Mouse (Mus musculus) cerebellum, adult 9-10 months (tissue): ENCODE measurements around the gene Mical2.
A peak's percentile ranks its signal among the peaks of the same experiment; 100 is the strongest.

Experiments
- DNase-seq: peaks from one replicate; pipeline ENCODE4 v3.0.0; 2022

Mical2 gene

DNA sequence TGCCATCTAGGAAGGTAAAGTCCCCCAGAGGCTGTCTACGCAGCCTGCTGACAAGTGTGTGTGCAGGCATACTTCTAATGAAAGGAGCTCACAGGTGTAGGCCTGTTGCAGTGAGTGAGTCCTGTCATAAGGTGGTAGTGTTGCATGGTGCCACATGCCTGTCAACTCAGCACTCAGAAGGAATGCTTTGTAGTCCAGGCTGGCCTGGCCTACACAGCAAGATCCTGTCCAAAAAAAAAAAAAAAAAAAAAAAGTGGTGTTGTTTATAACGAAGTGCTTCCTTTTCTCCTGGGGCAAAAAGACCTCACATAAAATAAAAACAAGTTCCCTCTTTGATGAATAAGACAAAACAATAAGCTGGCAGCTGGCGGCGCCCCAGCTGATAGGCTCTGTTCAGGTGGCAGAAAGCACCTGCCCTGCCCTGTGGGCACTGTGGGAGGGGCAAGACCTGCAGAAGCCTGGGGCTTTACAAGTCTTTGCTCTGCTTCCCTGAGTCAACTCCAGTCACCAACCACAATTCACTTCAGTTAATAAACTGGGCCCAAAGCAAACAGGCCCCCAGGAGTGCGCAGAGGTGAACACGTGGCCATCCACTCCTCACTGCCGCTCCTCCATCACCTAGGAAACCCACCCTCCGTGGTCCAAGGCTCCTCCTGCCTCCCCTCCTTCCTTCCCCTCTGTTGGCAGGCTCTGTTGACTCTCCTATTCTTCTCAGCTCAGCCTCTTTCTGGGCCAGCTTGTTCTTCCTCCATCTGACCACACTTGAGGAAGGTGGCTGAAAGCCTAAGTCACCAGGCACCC, 12.5 kb upstream of the Mical2 start:
- peak; percentile 61 for DNase-seq

DNA sequence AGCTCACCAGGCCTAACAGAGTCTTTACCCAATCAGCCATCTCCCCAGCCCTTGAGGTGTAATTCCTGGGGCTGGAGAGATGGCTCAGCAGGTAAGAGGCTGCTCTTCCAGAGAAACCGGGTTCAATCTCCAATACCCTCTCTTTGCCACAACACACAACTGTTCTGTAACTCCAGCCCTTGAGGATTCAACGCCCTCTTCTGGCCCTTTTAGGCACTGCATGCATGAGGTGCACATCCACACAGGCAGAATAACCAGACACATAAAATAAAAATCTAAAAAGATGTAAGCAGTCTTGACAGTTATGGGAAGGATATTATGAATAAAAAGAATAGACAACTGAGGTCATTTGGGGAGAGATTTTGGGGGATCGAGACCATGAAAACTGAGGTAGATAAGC, 9.8 kb upstream of the Mical2 start:
- DNase-seq = no peak

DNA sequence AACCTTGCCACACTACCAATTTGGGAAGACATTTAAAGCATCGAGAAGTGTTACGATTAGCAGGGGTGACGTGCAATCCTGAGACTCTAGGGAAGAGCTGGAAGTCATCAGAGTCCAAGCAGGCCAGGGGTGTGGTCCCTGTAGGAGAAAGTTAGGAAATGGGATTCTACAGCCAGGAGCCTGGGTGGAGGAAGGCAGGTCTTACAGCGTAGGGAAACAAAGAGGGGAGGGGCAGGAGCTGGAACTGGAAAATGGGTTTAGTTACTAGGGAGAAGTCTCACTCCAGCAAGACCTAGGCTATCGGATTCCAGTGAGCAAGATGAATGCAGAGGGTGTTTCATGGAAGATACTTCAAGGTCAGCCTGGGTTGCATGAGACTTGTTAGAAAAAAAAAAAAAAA, 8.9 kb upstream of the Mical2 start:
- DNase-seq = no peak

DNA sequence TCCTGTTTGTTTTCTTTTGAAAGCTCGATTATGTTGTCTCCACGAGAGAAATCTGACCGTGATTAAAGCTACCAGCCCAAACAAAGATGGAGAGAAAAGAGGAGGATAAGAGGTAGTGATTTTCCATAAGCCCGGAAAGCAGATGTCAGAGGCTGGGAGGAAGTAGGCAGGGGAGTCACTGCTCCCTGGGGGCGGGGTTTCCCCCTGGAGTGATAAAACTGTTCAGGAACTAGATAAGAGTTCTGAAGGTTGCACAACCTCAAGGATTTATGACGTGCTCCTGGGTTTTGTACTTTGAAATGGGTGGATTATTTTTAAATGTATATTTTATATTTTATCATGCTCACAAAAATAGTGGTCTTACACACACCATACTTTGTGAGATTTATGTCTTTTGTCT, 8.4 kb upstream of the Mical2 start:
- no peak for DNase-seq

DNA sequence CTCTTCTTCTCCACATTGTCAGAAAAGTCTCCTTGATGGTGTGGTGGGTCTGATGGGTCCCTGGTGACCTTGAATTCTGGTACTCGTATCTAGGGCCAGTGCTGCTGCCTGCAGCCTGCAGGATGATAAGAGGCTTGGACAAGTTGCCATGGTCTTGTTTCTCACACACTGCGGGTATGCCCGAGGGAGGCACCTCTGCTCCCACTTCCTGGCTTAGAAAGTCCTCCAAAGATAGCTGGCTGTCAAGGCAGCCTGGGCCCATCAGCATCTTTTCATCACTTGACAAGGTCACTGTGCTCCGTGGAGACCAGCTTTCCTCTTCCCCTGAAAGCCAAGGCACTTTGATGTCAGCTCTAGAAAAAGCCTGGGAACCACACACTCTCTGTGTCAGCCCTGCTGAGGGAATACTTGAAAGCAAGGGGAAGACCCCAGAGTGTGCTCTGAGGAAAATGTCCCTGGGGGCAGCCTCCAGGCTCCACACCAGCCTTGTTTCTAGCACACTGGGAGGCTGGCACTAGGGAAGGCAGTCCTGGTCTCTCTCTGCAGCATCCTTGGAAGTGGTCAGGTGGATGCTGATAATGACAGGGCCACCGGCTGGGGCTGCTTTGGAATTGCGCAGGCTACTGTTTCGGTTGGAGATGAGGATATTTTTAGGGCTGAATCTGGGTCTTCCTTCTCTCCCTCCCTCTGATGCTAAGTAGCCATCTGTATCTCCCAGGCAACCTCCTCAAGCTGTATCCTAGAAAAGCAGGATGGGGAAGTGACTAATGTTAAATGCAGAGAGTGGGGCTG, 2.7 kb upstream of the Mical2 start:
- DNase-seq = peak; percentile 81

DNA sequence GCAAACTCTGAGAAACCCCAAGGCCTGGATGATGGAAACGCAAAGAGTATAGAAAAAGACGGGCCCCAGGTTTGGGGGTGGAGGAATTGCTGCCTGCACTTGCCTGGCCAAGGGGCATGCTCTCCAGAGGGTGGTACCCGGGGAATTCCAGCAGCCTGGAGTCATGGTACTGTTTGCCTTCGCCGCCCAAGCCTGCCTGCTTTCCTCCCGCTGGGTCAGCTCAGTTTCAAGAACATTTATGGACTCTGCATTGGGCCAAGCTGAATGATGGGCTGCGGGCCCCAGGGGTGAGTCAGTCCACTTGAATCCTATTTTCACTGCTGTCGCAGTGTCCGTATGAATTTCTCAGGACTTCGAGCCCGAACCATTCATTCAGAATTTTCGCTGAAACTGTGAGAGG, 802 bp upstream of the Mical2 start:
- no peak for DNase-seq

DNA sequence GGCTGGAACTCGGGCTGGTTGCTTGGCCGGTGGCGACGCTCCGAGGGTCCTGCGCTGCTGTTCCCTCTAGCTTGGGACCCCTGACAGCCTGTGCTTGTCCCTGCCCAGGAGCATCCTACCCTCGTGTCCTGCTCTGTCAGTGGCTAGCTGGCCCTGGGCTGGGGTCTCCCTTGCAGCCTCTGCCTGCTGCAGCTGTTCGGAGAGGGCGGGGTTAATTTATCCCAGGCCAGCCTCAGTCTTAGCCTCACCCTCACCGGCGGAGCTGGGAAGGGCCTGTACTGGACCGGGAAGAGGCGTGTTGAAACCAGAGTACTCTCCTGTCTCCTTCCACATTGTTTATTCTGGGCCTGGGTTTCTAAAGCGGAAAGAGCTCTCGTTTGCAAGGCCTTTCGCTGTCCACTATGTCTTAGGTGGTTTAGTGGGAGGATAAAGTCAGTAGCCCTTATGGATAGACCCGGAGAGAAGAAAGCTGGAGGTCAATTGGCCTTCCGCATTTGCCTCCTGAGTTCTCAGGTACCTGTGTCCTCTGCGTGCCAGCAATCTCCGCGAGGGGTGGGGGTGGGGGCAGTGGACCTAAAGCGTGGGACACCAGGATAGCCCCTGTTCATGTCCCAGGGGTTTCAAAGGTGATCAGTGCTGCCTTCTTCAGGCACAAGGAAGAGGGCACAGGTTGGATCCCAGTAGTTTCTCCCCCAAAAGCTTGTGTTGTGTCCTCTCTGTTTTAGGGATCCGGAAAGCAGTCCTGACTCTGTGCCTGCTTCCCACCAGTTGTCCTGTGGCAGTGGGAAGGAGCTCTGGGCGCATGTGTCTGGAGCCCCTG, 1.0 kb downstream of the Mical2 start:
- DNase-seq = peak; percentile 59

DNA sequence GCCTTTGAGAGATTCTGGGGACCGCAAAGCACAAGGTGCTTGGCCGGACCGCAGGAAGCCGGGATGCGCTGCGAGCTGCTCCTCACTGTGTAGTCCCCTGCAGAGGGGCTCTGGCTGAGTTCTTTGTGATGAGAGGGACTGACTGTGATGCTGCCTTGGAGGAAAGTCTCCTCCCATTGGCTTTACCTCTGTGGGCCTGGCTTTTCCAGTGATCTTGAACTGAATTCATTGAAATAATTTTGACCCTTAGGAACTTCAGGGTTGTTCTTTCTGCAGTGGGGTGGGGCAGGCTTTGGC, 1.6 kb downstream of the Mical2 start:
- no peak for DNase-seq

DNA sequence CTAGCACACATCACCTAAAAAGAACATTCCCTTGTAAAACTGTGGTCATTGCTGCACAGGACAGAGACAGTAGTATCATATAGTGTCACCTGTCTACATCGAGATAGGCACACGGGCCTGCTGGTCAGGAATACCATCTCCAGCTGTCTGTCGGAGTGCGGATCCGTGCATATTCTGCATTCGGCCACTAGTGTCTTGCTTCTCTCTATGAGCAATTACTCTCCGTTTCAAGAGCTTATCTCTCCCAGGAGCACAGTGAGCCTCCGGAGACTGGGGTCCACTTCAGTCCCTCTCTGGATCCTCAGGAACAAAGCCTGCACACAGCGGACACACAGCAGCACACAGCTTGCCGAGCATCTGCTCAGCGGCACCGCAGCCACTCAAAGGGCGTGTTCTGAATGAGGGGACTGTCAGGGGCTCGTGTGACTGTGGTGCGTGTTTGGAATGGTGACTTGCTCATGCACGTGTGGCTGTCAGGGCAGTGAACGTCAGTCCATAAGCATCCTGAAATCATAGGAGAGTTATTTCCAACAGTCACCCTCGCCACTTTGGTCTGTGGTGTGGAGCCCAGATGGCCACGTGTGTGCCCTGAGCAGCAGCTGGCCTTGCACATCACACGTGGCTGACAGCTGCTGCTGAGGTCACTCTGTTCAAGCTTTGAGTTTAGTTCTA, 3.3 kb downstream of the Mical2 start:
- DNase-seq = peak; percentile 54

DNA sequence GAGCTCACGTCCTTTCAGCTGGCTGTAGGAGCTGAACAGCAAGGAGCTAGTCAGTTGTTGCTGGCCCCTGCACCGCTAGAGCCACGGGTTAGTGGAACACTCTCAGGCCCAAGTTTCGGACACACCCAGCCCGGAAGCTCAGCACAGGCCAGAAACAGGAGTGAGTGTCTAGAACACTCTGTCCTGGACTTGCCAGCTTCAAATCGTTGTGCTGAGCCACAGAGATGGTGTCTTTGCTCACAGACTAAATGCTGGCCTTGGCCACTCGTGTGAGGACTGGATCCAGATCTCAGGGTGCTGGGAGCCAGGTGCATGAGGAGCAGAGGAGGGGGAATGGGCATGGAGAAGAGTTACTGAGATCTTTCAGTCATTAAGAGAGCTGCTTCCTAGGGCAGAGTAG, 6.1 kb downstream of the Mical2 start:
- DNase-seq = peak; percentile 66

DNA sequence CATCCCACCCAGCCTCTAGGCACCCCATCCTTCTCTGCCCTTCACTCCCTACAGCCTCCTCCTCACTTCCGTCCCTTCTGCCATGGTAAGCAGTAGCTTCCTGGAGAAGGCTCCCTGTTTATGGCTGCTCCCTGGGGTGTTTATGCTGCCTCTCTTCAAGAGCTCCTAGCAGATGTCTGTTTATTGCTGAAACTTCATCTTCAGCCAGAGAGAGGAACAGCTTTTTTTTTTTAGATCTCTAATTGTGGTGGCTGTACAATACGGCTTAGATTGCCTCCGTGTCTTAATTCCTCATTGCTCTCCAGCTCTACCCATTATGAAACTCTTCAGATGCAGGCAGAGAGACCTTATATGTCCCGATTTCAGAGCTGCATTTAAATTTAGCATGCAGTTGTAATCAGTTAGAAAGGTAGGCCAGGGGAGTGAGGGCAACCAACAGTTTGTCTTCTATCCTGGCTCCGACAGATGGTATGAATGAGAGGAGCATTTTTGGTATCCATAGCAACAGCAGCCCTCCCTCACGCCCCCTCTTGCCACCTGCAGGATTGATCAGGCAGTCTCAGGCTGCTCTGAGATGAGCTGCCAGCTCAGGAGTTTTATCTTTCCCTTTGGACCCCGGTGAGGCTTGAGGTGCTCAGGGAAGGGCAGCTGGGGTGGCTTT, 7.8 kb downstream of the Mical2 start:
- peak; percentile 80 for DNase-seq

DNA sequence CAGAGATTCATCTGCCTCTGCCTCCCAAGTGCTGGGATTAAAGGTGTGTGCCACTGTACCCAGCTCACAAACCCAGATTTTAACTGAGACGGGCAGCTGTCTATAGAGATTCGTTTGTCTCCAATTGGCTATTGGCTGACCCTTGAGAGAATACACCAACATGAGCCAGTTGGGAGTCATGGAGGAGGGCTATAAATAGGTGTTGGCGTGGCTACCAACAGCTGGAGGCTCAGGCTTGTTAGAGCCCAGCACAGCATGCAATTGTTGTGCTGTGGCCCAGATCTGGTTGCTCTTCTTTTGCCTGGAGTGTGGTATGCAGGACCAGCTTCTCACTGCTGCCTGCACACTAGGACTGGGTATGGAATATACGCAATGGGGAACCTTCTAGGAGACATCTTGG, 8.8 kb downstream of the Mical2 start:
- peak; percentile 51 for DNase-seq

DNA sequence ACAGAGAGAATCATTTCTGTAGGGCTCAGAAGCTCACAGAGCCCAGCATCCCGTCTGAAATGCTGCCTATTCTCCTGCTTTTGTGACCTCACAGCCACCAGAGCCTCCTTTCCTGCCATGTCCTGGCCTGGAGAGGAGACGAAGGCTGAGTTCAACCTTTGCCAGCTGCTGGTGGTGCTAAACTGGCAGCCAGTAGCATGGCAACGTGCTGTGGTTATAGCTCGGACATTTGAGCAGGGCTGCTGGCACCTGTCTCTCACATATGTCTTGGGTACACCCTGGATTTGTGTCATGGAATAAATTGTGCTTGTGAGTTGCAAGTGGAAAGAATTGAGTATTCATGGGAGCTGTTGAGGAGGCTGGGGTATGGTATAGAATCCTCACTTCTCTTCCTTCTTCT, 9.8 kb downstream of the Mical2 start:
- peak; percentile 62 for DNase-seq

DNA sequence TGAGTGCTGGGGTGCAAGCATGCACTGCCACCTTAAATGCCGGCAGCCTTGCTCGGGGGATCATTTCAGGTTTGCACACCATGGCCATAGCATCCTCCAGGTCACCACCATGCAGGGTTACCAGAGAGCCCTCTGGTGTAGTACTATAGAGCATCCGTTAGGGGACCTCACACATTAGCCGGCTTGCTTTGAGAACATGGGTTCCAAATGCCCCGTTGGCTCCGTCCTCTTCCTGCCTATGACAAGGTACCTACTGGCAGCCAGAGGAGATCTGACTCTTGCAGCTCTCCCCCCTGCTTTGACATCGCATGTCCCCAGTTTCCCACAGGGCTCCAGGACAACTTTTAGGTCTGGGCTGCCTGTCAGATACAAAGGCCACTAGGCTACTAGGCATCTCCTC, 11.6 kb downstream of the Mical2 start:
- DNase-seq = peak; percentile 54

DNA sequence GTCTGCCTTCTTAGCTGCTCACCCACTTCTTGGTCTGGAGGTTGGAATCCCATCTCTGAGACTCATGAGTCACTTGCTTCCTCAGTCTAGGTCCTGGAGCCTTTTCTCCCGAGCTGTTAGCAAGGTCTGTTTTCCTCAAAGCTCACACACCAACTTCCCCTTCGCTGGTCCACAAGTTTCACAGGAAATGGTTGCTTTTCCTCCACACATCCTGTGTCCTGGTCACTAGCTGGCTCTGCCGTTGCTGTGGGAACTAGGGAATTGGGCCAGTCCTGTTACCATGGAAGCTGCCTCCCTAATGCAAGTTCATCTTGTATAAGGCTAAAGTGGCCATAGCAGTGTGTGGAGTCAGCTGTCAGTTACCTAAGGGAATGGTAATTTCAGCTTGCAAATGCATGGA, 12.2 kb downstream of the Mical2 start:
- no peak for DNase-seq

DNA sequence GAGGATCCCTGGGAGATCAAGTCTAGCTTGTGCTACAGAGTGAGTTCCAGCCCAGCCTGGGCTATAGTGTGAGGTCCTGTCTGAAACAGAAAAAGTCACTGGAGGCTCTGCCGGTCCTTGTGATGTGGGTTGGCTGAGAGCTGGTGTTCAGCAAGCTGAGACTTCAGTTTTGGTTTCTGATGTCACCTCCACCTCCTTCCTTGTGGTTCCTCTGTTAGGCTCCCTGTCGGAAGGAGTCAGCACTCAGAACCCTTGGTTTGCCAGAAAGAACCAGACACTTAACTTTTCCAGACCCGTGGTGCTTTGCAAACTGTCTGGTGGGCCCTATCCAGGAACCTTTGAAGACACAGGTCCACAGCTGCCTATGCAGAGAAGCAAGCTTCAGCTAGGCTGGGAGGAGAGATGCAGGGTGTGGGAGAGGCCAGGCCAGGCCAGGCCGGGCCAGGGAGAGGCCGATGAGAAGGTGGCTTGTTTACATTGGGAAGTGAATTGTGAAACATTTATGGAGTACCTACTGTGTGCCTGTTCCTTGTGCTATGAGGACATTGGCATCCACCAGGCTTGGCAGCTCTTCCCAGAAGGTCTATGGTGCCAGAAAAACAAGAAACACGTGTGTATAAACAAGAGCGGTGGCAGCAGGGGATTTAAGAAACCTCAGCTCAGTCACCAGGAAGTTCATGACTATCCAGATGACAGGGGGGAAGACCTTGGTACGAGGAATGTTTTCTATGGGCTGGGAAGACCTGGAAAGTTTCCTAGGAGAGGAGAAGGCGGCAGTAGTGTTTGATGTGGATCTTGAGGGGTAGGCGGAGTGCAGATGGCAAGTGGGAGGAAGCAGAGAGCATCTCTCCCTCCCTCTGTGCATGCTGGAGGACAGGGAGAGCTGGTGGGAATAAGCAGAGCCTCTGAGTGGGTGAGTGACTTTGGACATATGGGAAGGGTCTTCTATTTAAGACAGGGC, 13.4 kb downstream of the Mical2 start:
- peak; percentile 72 for DNase-seq

DNA sequence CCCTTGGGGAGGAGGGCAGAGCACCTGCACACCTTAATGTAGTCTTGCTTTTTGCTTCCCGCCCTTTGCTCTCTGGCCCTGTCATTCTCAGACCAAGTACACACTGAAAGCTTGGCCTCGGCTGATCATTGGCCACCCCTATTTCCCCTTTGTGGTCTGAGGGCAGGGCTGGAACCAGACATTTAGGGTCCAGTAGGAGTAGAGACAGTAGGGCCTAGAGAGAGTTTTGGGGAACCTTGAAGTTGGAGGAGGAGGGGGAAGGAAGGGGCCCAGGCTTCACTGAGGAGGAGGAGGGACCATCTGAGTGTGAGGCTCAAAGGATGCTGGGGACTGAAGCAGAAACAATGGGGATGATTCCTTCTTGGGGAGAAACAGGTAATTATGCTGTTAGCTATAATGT, 15.1 kb downstream of the Mical2 start:
- no peak for DNase-seq

DNA sequence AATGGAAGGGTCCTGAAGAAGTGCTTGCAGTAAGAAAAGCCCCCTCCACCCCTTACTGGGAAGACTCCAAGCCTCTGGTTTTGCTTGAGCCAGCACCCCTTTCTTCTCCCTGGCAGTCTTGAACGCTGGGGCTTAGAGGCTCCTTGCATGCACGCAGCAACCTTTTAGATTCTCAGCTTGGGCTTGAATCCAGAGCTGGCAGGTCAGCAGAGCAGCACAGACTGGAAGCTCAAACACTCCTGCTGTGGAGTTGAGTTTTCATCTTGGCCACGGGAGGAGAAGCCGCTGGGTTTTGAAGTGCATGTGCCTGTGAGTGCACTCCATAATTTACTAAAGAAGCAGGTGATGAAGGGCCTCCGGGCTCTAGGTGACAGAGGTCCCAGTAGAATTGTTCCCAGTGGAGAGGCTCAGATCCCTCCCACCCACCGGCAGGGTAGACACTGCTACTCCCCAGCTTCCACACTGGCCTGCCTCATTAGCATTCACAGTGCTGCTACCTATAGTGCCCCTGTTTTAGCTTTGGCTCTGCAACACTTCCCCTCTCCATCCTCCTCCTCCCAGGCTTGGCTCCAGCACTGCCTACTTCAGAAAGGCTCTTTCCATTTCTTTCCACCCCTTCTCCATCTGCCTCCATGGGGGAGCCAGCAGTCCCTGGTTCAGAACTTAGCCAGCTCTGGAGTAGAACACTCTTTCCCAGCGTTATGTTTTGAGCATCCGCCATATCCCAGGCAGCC, 15.7 kb downstream of the Mical2 start:
- DNase-seq = peak; percentile 72

DNA sequence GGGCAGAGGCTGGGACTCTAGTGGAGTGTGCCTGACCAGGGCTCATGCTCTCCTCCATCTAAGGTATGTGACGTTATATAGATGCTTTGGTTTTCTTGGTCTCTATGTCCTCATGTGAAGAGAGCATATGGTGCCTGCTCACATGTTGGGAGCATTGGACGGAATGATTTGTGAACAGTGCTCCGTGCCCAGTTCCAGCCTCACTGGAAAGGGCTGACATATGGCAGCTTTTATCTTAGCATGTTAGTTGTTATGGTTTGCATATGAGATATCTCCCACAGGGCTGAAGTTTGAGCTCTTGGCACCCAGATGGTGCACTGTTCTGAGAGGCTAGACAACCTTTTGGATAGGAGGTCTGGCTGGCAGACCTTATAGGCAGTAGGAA, 16.3 kb downstream of the Mical2 start:
- DNase-seq = peak; percentile 82

DNA sequence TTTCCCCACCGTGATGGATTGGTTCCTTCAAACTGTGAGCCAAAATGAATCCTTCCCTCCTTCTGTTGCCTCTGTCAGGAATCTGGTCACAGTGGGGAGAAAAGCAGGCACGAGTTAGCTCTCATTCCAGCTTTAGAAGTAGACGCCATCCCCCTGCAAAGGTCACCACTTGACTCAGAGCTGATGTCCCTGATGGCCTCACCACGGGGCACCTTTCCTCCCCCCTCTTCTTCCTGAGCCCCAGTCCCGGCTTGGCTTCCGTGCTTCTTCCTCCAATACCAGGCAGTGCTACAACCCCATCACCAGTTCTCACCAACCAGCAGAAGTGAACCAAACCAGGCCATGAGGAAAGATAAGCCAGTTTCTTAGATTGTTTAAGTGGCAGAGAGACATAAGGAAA, 16.9 kb downstream of the Mical2 start:
- peak; percentile 54 for DNase-seq

DNA sequence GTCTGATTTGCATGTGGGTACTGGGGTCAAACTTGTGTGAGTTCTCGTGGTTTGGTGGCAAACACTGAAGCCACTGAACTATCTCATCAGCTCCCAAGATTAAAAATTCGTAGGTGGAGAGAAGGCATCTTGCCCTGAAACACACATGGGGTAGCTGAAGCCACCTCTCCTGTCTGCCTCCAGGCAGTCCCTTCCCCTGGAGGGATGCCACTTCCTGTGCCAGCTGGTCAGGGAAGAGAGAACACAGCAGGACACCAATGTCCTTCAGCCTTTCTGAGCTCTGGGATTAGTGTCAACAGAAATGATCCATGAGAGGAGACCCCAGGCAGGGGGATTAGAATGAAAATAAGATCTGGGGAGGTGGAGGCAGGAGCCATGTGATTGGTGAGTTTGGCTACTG, 18.4 kb downstream of the Mical2 start:
- peak; percentile 84 for DNase-seq
